Mouse (Mus musculus) splenic B cell, adult 2 months (primary cell): Measurements from ENCODE around the gene St6galnac4.

Experiments
- DNase-seq: peaks from one replicate; pipeline ENCODE4 v3.0.0-alpha.2; 2011; ENCODE audit warnings: low read depth, low spot score
- H3K27me3 ChIP-seq: 2 replicates; pipeline ENCODE4 v1.6.1; 2012; ENCODE audit warnings: mild to moderate bottlenecking, low read length, moderate library complexity, mixed read lengths; ENCODE audit not compliant: control insufficient read depth, poor library complexity, insufficient read depth, severe bottlenecking
- H3K36me3 ChIP-seq: 2 replicates; pipeline ENCODE4 v1.6.1; 2012; ENCODE audit warnings: mild to moderate bottlenecking, low read length, moderate library complexity, mixed read lengths; ENCODE audit not compliant: control insufficient read depth, poor library complexity, insufficient read depth, severe bottlenecking

Gene St6galnac4

GRCm38 (mm10) chr2:32636617-32637016 lies 49.7 kb downstream of the St6galnac4 start:
- no peak for DNase-seq
- Histone ChIP-seq H3K27me3 (no peaks in the 10 kb centered on the region), H3K36me3 (no peaks in the 10 kb centered on the region)

GRCm38 (mm10) chr2:32637778-32638281 lies 50.9 kb downstream of the St6galnac4 start:
- Histone ChIP-seq H3K36me3 (no peaks in the 10 kb centered on the region), H3K27me3 (no peaks in the 10 kb centered on the region)
- peak; percentile 69 for DNase-seq

- Histone ChIP-seq H3K36me3 (no peaks in the 10 kb centered on the region), H3K27me3 (no peaks in the 10 kb centered on the region)
Measured at GRCm38 (mm10) chr2:32639632-32640031, 52.7 kb downstream of the St6galnac4 start.

GRCm38 (mm10) chr2:32640550-32641051 lies 53.7 kb downstream of the St6galnac4 start:
- no peaks in the 10 kb centered on the region for H3K36me3 ChIP-seq
- H3K27me3 ChIP-seq = no peaks in the 10 kb centered on the region
- DNase-seq = no peak

More at GRCm38 (mm10) chr2:32639632-32640031, 52.7 kb downstream of the St6galnac4 start:
- DNase-seq = no peak

- DNase-seq = no peak
- Histone ChIP-seq H3K27me3 (no peaks in the 10 kb centered on the region), H3K36me3 (no peaks in the 10 kb centered on the region)
Measured at GRCm38 (mm10) chr2:32641810-32642209, 54.9 kb downstream of the St6galnac4 start.

- DNase-seq = no peak
- H3K36me3 ChIP-seq = no peaks in the 10 kb centered on the region
- H3K27me3 ChIP-seq = no peaks in the 10 kb centered on the region
Measured at GRCm38 (mm10) chr2:32642813-32643212, 55.9 kb downstream of the St6galnac4 start.

- no peaks in the 10 kb centered on the region for H3K36me3 ChIP-seq
- no peak for DNase-seq
Measured at GRCm38 (mm10) chr2:32644083-32644482, 57.2 kb downstream of the St6galnac4 start.

GRCm38 (mm10) chr2:32644799-32645475 lies 58.0 kb downstream of the St6galnac4 start:
- DNase-seq = no peak
- H3K27me3 ChIP-seq = no peaks in the 10 kb centered on the region
- H3K36me3 ChIP-seq = no peaks in the 10 kb centered on the region

More at GRCm38 (mm10) chr2:32644083-32644482, 57.2 kb downstream of the St6galnac4 start:
- H3K27me3 ChIP-seq = no peaks in the 10 kb centered on the region

GRCm38 (mm10) chr2:32645647-32646046 lies 58.8 kb downstream of the St6galnac4 start:
- no peak for DNase-seq
- Histone ChIP-seq H3K36me3 (no peaks in the 10 kb centered on the region), H3K27me3 (no peaks in the 10 kb centered on the region)

GRCm38 (mm10) chr2:32646379-32647056 lies 59.6 kb downstream of the St6galnac4 start, which contains the start of gene Eng:
TSS of gene Eng (plus strand) at chr2:32646595.
- no peak for DNase-seq
- Histone ChIP-seq H3K36me3 (no peaks in the 10 kb centered on the region), H3K27me3 (no peaks in the 10 kb centered on the region)

- DNase-seq = no peak
- Histone ChIP-seq H3K36me3 (no peaks in the 10 kb centered on the region), H3K27me3 (no peaks in the 10 kb centered on the region)
Measured at GRCm38 (mm10) chr2:32647366-32647765, 60.5 kb downstream of the St6galnac4 start.
